Mouse (Mus musculus): ENCODE data around the gene Myh6.

The Myh6 gene

GRCm38 (mm10) chr14:54932645-54933150 is 34.0 kb downstream of the Myh6 start, which contains the start of gene Il25:
Gene Il25, plus strand, starts transcription at chr14:54932695.
- no peak for DNase-seq (ENCODE audit: low spot score)

GRCm38 (mm10) chr14:54930431-54930830 is 36.3 kb downstream of the Myh6 start:
- peak; percentile 43 for DNase-seq (ENCODE audit: low spot score)

- no peak for DNase-seq (ENCODE audit: low spot score)
These were observed 36.9 kb downstream of the Myh6 start for GRCm38 (mm10) chr14:54929801-54930200.

- no peak for DNase-seq (ENCODE audit: low spot score)
These were observed 39.4 kb downstream of the Myh6 start for GRCm38 (mm10) chr14:54927296-54927695.

- DNase-seq (ENCODE audit: low spot score) = peak; percentile 84
These were observed 40.1 kb downstream of the Myh6 start for GRCm38 (mm10) chr14:54926401-54927158.

GRCm38 (mm10) chr14:54925349-54926342 is 41.1 kb downstream of the Myh6 start, which contains the start of gene Efs:
Gene Efs, minus strand, starts transcription at chr14:54926126.
- DNase-seq (ENCODE audit: low spot score) = peak; percentile 83

- DNase-seq (ENCODE audit: low spot score) = peak; percentile 77
These were observed 41.9 kb downstream of the Myh6 start for GRCm38 (mm10) chr14:54924641-54925348.

- no peak for DNase-seq (ENCODE audit: low spot score)
These were observed 46.5 kb downstream of the Myh6 start for GRCm38 (mm10) chr14:54920076-54920685.

GRCm38 (mm10) chr14:54913343-54913742 is 53.4 kb downstream of the Myh6 start:
- DNase-seq (ENCODE audit: low spot score) = no peak

GRCm38 (mm10) chr14:54912886-54913285 is 53.8 kb downstream of the Myh6 start, which contains the start of gene Slc22a17:
Gene Slc22a17, minus strand, starts transcription at chr14:54913132.
- DNase-seq (ENCODE audit: low spot score) = peak; percentile 79

GRCm38 (mm10) chr14:54912109-54912850 is 54.4 kb downstream of the Myh6 start:
- no peak for DNase-seq (ENCODE audit: low spot score)

GRCm38 (mm10) chr14:54908682-54909081 is 58.0 kb downstream of the Myh6 start:
- no peak for DNase-seq (ENCODE audit: low spot score)

GRCm38 (mm10) chr14:54903641-54904040 is 63.1 kb downstream of the Myh6 start:
- DNase-seq (ENCODE audit: low spot score) = no peak

GRCm38 (mm10) chr14:54900383-54900782 is 66.3 kb downstream of the Myh6 start:
- peak; percentile 77 for DNase-seq (ENCODE audit: low spot score)

GRCm38 (mm10) chr14:54897445-54897844 is 69.3 kb downstream of the Myh6 start:
- no peak for DNase-seq (ENCODE audit: low spot score)

GRCm38 (mm10) chr14:54894296-54895151 is 72.2 kb downstream of the Myh6 start:
- peak; percentile 65 for DNase-seq (ENCODE audit: low spot score)

- DNase-seq (ENCODE audit: low spot score) = peak; percentile 96
These were observed 73.0 kb downstream of the Myh6 start for GRCm38 (mm10) chr14:54893651-54894181.

GRCm38 (mm10) chr14:54892200-54892599 is 74.5 kb downstream of the Myh6 start, which contains the start of gene Pabpn1:
Gene Pabpn1, plus strand, starts transcription at chr14:54892500.
- DNase-seq (ENCODE audit: low spot score) = no peak
